Mouse (Mus musculus) embryonic fibroblast, embryonic 13.5 days (primary cell): ENCODE data around the gene Birc3. TPM values are rescaled to one million over a fixed set of nuclear protein-coding genes. Genes with fewer than 3 reads are reported as not detected.

ENCODE experiments used
- H3K27ac ChIP-seq: 2 replicates; pipeline ENCODE4 v1.5.1; 2012; ENCODE audit warnings: low read length, control low read depth, inconsistent platforms; ENCODE audit not compliant: insufficient read depth
- H3K4me1 ChIP-seq: 2 replicates; pipeline ENCODE4 v1.6.1; 2011; ENCODE audit warnings: low read length; ENCODE audit not compliant: control insufficient read depth, insufficient read depth
- H3K4me3 ChIP-seq: 2 replicates; pipeline ENCODE4 v1.5.1; 2011; ENCODE audit warnings: mild to moderate bottlenecking, control low read depth, low read length; ENCODE audit not compliant: insufficient read depth
- CTCF ChIP-seq: IDR thresholded peaks from 2 replicates; pipeline ENCODE4 v1.5.1; 2011; ENCODE audit warnings: mild to moderate bottlenecking, control low read depth, low read length, moderate library complexity, borderline replicate concordance; ENCODE audit not compliant: insufficient read depth
- POLR2A ChIP-seq: IDR thresholded peaks from 2 replicates; pipeline ENCODE4 v1.6.1; 2011; ENCODE audit warnings: low read depth, mild to moderate bottlenecking, control low read depth, low read length, moderate library complexity
- polyA plus RNA-seq: library from polyadenylated mRNA; stranded (reverse); fragments of >200 nt; gene quantifications from 2 replicates; pipeline ENCODE4 v1.2.4, GENCODE M21; 2011; ENCODE audit warnings: low read depth; ENCODE audit not compliant: missing spikeins, insufficient read length

Birc3 gene
- polyA plus RNA-seq, 1 experiment = 33.7 TPM

- peaks cover 3% of the 10 kb centered on the region; the same call in 1 of the 2 replicates for H3K4me1 ChIP-seq
- 0 out of 2 replicates have a peak, but pooled peaks have one; percentile 12 for TF ChIP-seq POLR2A
- no peak for TF ChIP-seq CTCF
- peak overlapping the region; percentile 96 for H3K27ac ChIP-seq
- peak overlapping the region; percentile 77; the same call in 1 of the 2 replicates for H3K4me3 ChIP-seq
Observed at GRCm38 (mm10) chr9:7837806-7838440, 35.1 kb downstream of the Birc3 start.

GRCm38 (mm10) chr9:7836905-7837805 is 35.8 kb downstream of the Birc3 start, which contains the start of gene Birc2:
Gene Birc2, minus strand, starts transcription at chr9:7837064.
- TF ChIP-seq POLR2A (peak; percentile 91), CTCF (no peak)
- Histone ChIP-seq H3K4me1 (peaks cover 3% of the 10 kb centered on the region; the same call in 1 of the 2 replicates), H3K27ac (peak within 1 kb of the TSS; percentile 96), H3K4me3 (peak within 1 kb of the TSS; percentile 77)

GRCm38 (mm10) chr9:7836331-7836730 is 36.7 kb downstream of the Birc3 start:
- H3K4me3 ChIP-seq = peak overlapping the region; percentile 75
- H3K4me1 ChIP-seq = peaks cover 3% of the 10 kb centered on the region; the same call in 1 of the 2 replicates
- peak overlapping the region; percentile 93 for H3K27ac ChIP-seq
- peak; percentile 40; the same call in 1 of the 2 replicates for TF ChIP-seq POLR2A
- no peak for TF ChIP-seq CTCF

GRCm38 (mm10) chr9:7835302-7835701 is 37.7 kb downstream of the Birc3 start:
- H3K4me3 ChIP-seq = no peak overlapping the region

GRCm38 (mm10) chr9:7833421-7833820 is 39.6 kb downstream of the Birc3 start:
- TF ChIP-seq POLR2A (no peak), CTCF (no peak)
- Histone ChIP-seq H3K4me3 (no peak overlapping the region), H3K4me1 (peaks cover 3% of the 10 kb centered on the region; the same call in 1 of the 2 replicates), H3K27ac (no peak overlapping the region)

More at GRCm38 (mm10) chr9:7835302-7835701, 37.7 kb downstream of the Birc3 start:
- peaks cover 3% of the 10 kb centered on the region; the same call in 1 of the 2 replicates for H3K4me1 ChIP-seq
- no peak for TF ChIP-seq POLR2A
- TF ChIP-seq CTCF = no peak
- no peak overlapping the region for H3K27ac ChIP-seq

- Histone ChIP-seq H3K4me3 (no peak overlapping the region), H3K4me1 (peaks cover 3% of the 10 kb centered on the region; the same call in 1 of the 2 replicates), H3K27ac (no peak overlapping the region)
- no peak for TF ChIP-seq CTCF
- TF ChIP-seq POLR2A = no peak
Observed at GRCm38 (mm10) chr9:7829531-7830528, 43.2 kb downstream of the Birc3 start.

- Histone ChIP-seq H3K4me1 (no peaks in the 10 kb centered on the region), H3K4me3 (no peak overlapping the region), H3K27ac (no peak overlapping the region)
- TF ChIP-seq CTCF (no peak), POLR2A (no peak)
Observed at GRCm38 (mm10) chr9:7828706-7829105, 44.3 kb downstream of the Birc3 start.

- Histone ChIP-seq H3K4me3 (no peak overlapping the region), H3K27ac (no peak overlapping the region), H3K4me1 (no peaks in the 10 kb centered on the region)
- TF ChIP-seq POLR2A (no peak), CTCF (no peak)
Observed at GRCm38 (mm10) chr9:7824916-7825315, 48.1 kb downstream of the Birc3 start.

- TF ChIP-seq CTCF (no peak), POLR2A (no peak)
- H3K27ac ChIP-seq = no peak overlapping the region
- no peak overlapping the region for H3K4me3 ChIP-seq
- H3K4me1 ChIP-seq = no peaks in the 10 kb centered on the region
Observed at GRCm38 (mm10) chr9:7822758-7823157, 50.2 kb downstream of the Birc3 start.
